Mouse (Mus musculus): ENCODE data around the gene Calr4.

- no peak for TF ChIP-seq CTCF (IDR thresholded peaks at IDR 0.05; ENCODE audit: low read depth)
- no peak for TF ChIP-seq EP300 (optimal IDR thresholded peaks at IDR 0.05)
These were observed 48.5 kb upstream of the Calr4 start for GRCm38 (mm10) chr4:109185616-109186405.

Data from stomach, postnatal 0 days (tissue).